Mouse (Mus musculus): ENCODE data around the gene Hspbap1.

The Hspbap1 gene

GRCm38 (mm10) chr16:35871898-35872297 is 101.7 kb downstream of the Hspbap1 start:
- DNase-seq (ENCODE audit: extremely low spot score, low spot score), result no peak

- DNase-seq (ENCODE audit: extremely low spot score, low spot score), result no peak
These were observed 102.3 kb downstream of the Hspbap1 start for GRCm38 (mm10) chr16:35872410-35873006.

DNA sequence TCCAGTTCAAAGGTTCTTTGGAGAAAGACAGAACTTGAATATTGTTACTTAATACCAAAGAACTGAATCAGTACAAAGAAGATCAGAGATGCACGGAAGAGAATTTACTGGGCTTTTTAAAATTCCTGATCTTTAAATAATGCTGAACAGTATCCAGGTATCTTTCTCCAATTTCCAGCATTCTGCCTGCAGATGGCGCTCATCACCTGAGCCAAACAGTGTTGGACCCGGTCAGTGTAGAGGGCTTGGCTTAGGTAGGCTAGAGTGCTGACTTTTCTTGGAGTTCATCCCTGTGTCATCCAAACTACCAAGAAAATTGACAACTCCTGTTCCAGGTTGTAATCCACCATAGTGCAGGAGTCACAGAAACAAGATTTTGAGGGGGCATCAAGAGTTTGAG is 104.2 kb downstream of the Hspbap1 start:
- no peak for DNase-seq (ENCODE audit: extremely low spot score, low spot score)

Measured in neural tube, embryonic 10.5 days (tissue).